In the genomic region with DNA sequence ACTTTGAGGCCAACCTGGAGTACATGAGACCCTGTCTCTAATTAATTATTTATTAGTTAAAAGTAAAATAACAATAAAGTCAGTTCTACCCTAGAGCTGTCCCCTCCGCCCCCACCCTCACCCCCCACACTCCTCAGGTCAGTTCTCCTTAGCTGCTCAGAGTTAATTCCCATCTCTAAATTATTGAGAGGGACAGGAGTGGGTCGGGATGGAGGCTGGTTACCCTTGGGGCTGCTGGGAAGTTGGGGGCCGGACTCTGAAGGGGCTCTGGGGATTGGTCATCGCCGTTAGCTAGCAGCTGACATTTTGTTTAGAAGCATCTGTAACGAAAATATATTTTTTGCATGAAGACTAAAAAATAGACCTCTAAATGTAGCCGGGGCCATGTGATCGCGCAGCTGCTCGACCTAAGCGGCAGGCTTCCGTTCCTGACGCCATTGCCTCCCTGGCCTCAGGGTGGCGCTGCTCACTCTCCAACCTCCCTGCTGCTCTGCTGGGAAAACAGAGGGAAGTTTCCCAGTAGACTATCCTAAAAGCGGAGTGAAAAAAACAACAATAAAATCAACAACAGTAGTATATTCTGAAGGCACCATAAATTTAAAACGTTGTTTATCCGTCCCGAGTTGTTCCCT, we compare ENCODE assay signal across 8 mouse cellular contexts. TPM values are rescaled to one million over a fixed set of nuclear protein-coding genes. Genes with fewer than 3 reads are reported as not detected.
DNase-seq lines count a peak whose midpoint lies in the region; ATAC-seq and TF ChIP-seq lines count a peak whose summit lies in the region.

No protein-coding gene starts in this region.

- H3K9me3 ChIP-seq in embryonic facial prominence, embryonic 14.5 days (ENCODE audit: control insufficient read depth, low read length): no peaks in the 10 kb centered on the region
- no peaks in the 10 kb centered on the region for H3K9me3 ChIP-seq in heart, embryonic 10.5 days
- H3K9me3 ChIP-seq in midbrain, postnatal 0 days (ENCODE audit: low read length): no peaks in the 10 kb centered on the region
- H3K9me3 ChIP-seq in stomach, embryonic 16.5 days (replicated peaks; ENCODE audit: control insufficient read depth, low read length): no peaks in the 10 kb centered on the region

- 12% methylated on average over 18 of the region's 18 CpGs for WGBS in embryonic facial prominence, embryonic 14.5 days
- WGBS in heart, embryonic 10.5 days: 17% methylated on average over 18 of the region's 18 CpGs
- WGBS in midbrain, postnatal 0 days: 12% methylated on average over 18 of the region's 18 CpGs
- 9% methylated on average over 18 of the region's 18 CpGs for WGBS in stomach, embryonic 16.5 days

- peak overlapping the region; percentile 16; the same call in 1 of the 2 replicates for H3K4me3 ChIP-seq in embryonic facial prominence, embryonic 14.5 days (ENCODE audit: low read depth, low read length)
- H3K4me3 ChIP-seq in heart, embryonic 10.5 days: peak overlapping the region; percentile 39
- H3K4me3 ChIP-seq in midbrain, postnatal 0 days (ENCODE audit: low read depth, low read length): peak overlapping the region; percentile 8; the same call in 1 of the 2 replicates
- peak overlapping the region; percentile 20; the same call in 1 of the 2 replicates for H3K4me3 ChIP-seq in stomach, embryonic 16.5 days (replicated peaks; ENCODE audit: low read length)

- no peaks in the 10 kb centered on the region for H3K27me3 ChIP-seq in embryonic facial prominence, embryonic 14.5 days (replicated peaks; ENCODE audit: control insufficient read depth, insufficient read depth, low read length)
- peaks cover 19% of the 10 kb centered on the region for H3K27me3 ChIP-seq in heart, embryonic 10.5 days (ENCODE audit: insufficient read depth, poor library complexity, severe bottlenecking)
- H3K27me3 ChIP-seq in midbrain, postnatal 0 days (ENCODE audit: insufficient read depth, low read length): no peaks in the 10 kb centered on the region
- no peaks in the 10 kb centered on the region for H3K27me3 ChIP-seq in stomach, embryonic 16.5 days (ENCODE audit: control insufficient read depth, insufficient read depth, low read length)

- 0 out of 2 replicates have a peak overlapping the region, but pooled peaks have one; percentile 41 for H3K9ac ChIP-seq in embryonic facial prominence, embryonic 14.5 days (ENCODE audit: low read depth, low read length)
- no peak overlapping the region for H3K9ac ChIP-seq in midbrain, postnatal 0 days (replicated peaks; ENCODE audit: low read length, poor library complexity, severe bottlenecking)
- H3K9ac ChIP-seq in stomach, embryonic 16.5 days (ENCODE audit: low read length): no peak overlapping the region

- TF ChIP-seq CTCF in midbrain, postnatal 0 days (IDR thresholded peaks at IDR 0.05): peak; percentile 89

- peak overlapping the region; percentile 49 for H3K4me2 ChIP-seq in embryonic facial prominence, embryonic 14.5 days (ENCODE audit: low read depth, low read length)
- H3K4me2 ChIP-seq in midbrain, postnatal 0 days (ENCODE audit: low read depth, low read length, poor library complexity, severe bottlenecking): peak overlapping the region; percentile 34
- H3K4me2 ChIP-seq in stomach, embryonic 16.5 days (ENCODE audit: low read depth, low read length): peak overlapping the region; percentile 39

- no peaks in the 10 kb centered on the region for H3K36me3 ChIP-seq in embryonic facial prominence, embryonic 14.5 days (ENCODE audit: control insufficient read depth, insufficient read depth, low read length)
- H3K36me3 ChIP-seq in heart, embryonic 10.5 days: no peaks in the 10 kb centered on the region
- no peaks in the 10 kb centered on the region for H3K36me3 ChIP-seq in midbrain, postnatal 0 days (ENCODE audit: insufficient read depth, low read length)
- H3K36me3 ChIP-seq in stomach, embryonic 16.5 days (ENCODE audit: control insufficient read depth, insufficient read depth, low read length): no peaks in the 10 kb centered on the region

- no peak overlapping the region for H3K27ac ChIP-seq in embryonic facial prominence, embryonic 14.5 days (replicated peaks; ENCODE audit: low read depth, low read length)
- no peak overlapping the region for H3K27ac ChIP-seq in heart, embryonic 10.5 days
- no peak overlapping the region for H3K27ac ChIP-seq in midbrain, postnatal 0 days (ENCODE audit: low read depth, low read length)
- no peak overlapping the region for H3K27ac ChIP-seq in stomach, embryonic 16.5 days (ENCODE audit: low read length)

- ATAC-seq in embryonic facial prominence, embryonic 14.5 days (ENCODE audit: low read depth): peak; percentile 71
- peak; percentile 66; the same call in 1 of the 2 replicates for ATAC-seq in midbrain, postnatal 0 days (ENCODE audit: low FRiP score)
- ATAC-seq in stomach, embryonic 16.5 days (ENCODE audit: insufficient read depth, low FRiP score): no peak

- no peaks in the 10 kb centered on the region for H3K4me1 ChIP-seq in embryonic facial prominence, embryonic 14.5 days (ENCODE audit: control insufficient read depth, insufficient read depth, low read length)
- peaks cover 24% of the 10 kb centered on the region; the same call in 1 of the 2 replicates for H3K4me1 ChIP-seq in heart, embryonic 10.5 days
- no peaks in the 10 kb centered on the region for H3K4me1 ChIP-seq in midbrain, postnatal 0 days (ENCODE audit: insufficient read depth, low read length)
- H3K4me1 ChIP-seq in stomach, embryonic 16.5 days (ENCODE audit: control insufficient read depth, insufficient read depth, low read length): 0 out of 2 replicates have a peak, but pooled peaks cover 3% of the 10 kb centered on the region

- peak; percentile 30 for DNase-seq in 3T3-L1 (ENCODE audit: low read depth, low spot score)
- DNase-seq in adrenal gland, postnatal 25 days: peak; percentile 81
- peak; percentile 66 for DNase-seq in embryonic facial prominence, embryonic 14.5 days (ENCODE audit: low spot score)
- peak; percentile 87 for DNase-seq in heart, embryonic 10.5 days (ENCODE audit: low spot score)
- DNase-seq in kidney, adult 9 months: peak; percentile 67
- DNase-seq in liver: peak; percentile 73
- DNase-seq in midbrain, postnatal 0 days (ENCODE audit: low spot score): peak; percentile 71

RNA-seq across cellular contexts. Expression of gene Abhd2, which starts 26.8 kb away (rescaled TPM):
- 1,323 and 1,340 TPM in 2 replicates for total RNA-seq in adrenal gland, postnatal 25 days (2021)
- 14.2 and 14.5 TPM in 2 replicates for polyA plus RNA-seq in embryonic facial prominence, embryonic 14.5 days (2014; fragmentation: Nextera tagmentation; extraction: Ambion mirVana)
- 4.7 and 5.4 TPM in 2 replicates for polyA plus RNA-seq in heart, embryonic 10.5 days (2016; fragmentation: Nextera tagmentation; extraction: Ambion mirVana)
- 83.2 and 85.7 TPM in 2 replicates for total RNA-seq in midbrain, postnatal 0 days (2014; rRNA removed)
- 18.1 and 23.0 TPM in 2 replicates for polyA plus RNA-seq in midbrain, postnatal 0 days (2015; fragmentation: Nextera tagmentation; extraction: Ambion mirVana)
- 13.8 and 15.7 TPM in 2 replicates for polyA plus RNA-seq in stomach, embryonic 16.5 days (2015; fragmentation: Nextera tagmentation; extraction: Ambion mirVana)

Comparison
In these comparisons a context has a peak if more than half of its experiments do, and no peak if none do; other contexts are left out.
1. DNase-seq: peak in every context shown above with its lines; median percentile 87 in heart, embryonic 10.5 days; 81 in adrenal gland, postnatal 25 days; 73 in liver; 71 in midbrain, postnatal 0 days; 67 in kidney, adult 9 months; 66 in embryonic facial prominence, embryonic 14.5 days; 30 in 3T3-L1.